Mouse (Mus musculus) left cerebral cortex, postnatal 25 days (tissue): Measurements from ENCODE around the gene Skida1. TPM values are rescaled to one million over a fixed set of nuclear protein-coding genes. Genes with fewer than 3 reads are reported as not detected.

Experiments
- DNase-seq, 2 experiments: peaks; one replicate each; pipeline ENCODE4 v3.0.0; 2022; ENCODE audit warnings: low spot score in 2 of 2, mixed read lengths in 1 of 2
- intact Hi-C: fragments of 180-260 bp; cut with DNase I; formaldehyde crosslinking; loops from one replicate; pipeline ENCODE4 v1.15.1; 2025
- microRNA-seq, 2 experiments: library from miRNA; unstranded; fragments of <30 nt; microRNA quantifications; one replicate each; pipeline ENCODE4 v1.2.0; 2022
- total RNA-seq, 2 experiments: library from RNA; stranded (reverse); gene quantifications; 2 replicates each; pipeline ENCODE4 v1.2.3; 2021

The Skida1 gene
- total RNA-seq, 2 experiments from 2014 or later: 7.5 to 8.3 TPM

GRCm38 (mm10) chr2:18027448-18028139 lies 21.3 kb downstream of the Skida1 start:
- peak; percentile 93 to 96 for DNase-seq
- intact Hi-C loops: loop anchor here (1.0 to 10.0 kb wide), 9 partner anchors 29 to 1247 kb away; partner anchors contain the start of genes Dnajc1 and Spag6

GRCm38 (mm10) chr2:18026116-18026947 lies 22.5 kb downstream of the Skida1 start:
- intact Hi-C loops: loop anchor here (2.0 to 10.0 kb wide), 7 partner anchors 38 to 1248 kb away; partner anchors contain the start of genes Dnajc1 and Spag6

GRCm38 (mm10) chr2:18025781-18026115 lies 23.1 kb downstream of the Skida1 start:
- no peak for DNase-seq
- intact Hi-C loops: loop anchor here (2.0 to 10.0 kb wide), 8 partner anchors 39 to 1249 kb away; partner anchors contain the start of genes Bmi1, Dnajc1 and Spag6

More at GRCm38 (mm10) chr2:18026116-18026947, 22.5 kb downstream of the Skida1 start:
- DNase-seq: peak in 1 of 2 experiments; percentile 57

- no peak for DNase-seq
- intact Hi-C loops: loop anchor here (2.0 to 10.0 kb wide), 7 partner anchors 317 to 1250 kb away; partner anchors contain the start of genes Bmi1, Dnajc1 and Spag6
Observed at GRCm38 (mm10) chr2:18025116-18025515, 23.7 kb downstream of the Skida1 start.

- no peak for DNase-seq
- intact Hi-C loops: loop anchor here (10.0 kb wide), 3 partner anchors 582 to 1252 kb away; no protein-coding TSS in a partner anchor
Observed at GRCm38 (mm10) chr2:18022886-18023285, 26.0 kb downstream of the Skida1 start.

- no peak for DNase-seq
- intact Hi-C loops: no loop called here
Observed at GRCm38 (mm10) chr2:18019122-18019521, 29.7 kb downstream of the Skida1 start.

GRCm38 (mm10) chr2:18017321-18017720 lies 31.5 kb downstream of the Skida1 start:
- DNase-seq: no peak
- intact Hi-C loops: no loop called here

- intact Hi-C loops: no loop called here
- DNase-seq: no peak
Observed at GRCm38 (mm10) chr2:18016639-18017038, 32.2 kb downstream of the Skida1 start.

- no peak for DNase-seq
- intact Hi-C loops: no loop called here
Observed at GRCm38 (mm10) chr2:18015581-18015980, 33.3 kb downstream of the Skida1 start.

- intact Hi-C loops: no loop called here
- DNase-seq: no peak
Observed at GRCm38 (mm10) chr2:18012866-18013265, 36.0 kb downstream of the Skida1 start.

- intact Hi-C loops: no loop called here
Observed at GRCm38 (mm10) chr2:18011226-18011625, 37.6 kb downstream of the Skida1 start.

GRCm38 (mm10) chr2:18005137-18005536 lies 43.7 kb downstream of the Skida1 start:
- intact Hi-C loops: no loop called here

More at GRCm38 (mm10) chr2:18011226-18011625, 37.6 kb downstream of the Skida1 start:
- peak in 1 of 2 experiments; percentile 33 for DNase-seq

GRCm38 (mm10) chr2:18004286-18004685 lies 44.6 kb downstream of the Skida1 start:
- intact Hi-C loops: no loop called here
- no peak for DNase-seq

More at GRCm38 (mm10) chr2:18005137-18005536, 43.7 kb downstream of the Skida1 start:
- DNase-seq: peak; percentile 1 to 73

GRCm38 (mm10) chr2:18002306-18002705 lies 46.5 kb downstream of the Skida1 start:
- DNase-seq: no peak
- intact Hi-C loops: no loop called here

- DNase-seq: no peak
- intact Hi-C loops: no loop called here
Observed at GRCm38 (mm10) chr2:17996858-17997257, 52.0 kb downstream of the Skida1 start, which contains the start of gene H2al2a. Gene H2al2a, minus strand, starts transcription at chr2:17996958.

Small RNA genes lying within 50 kb of the gene (microRNA-seq; reads per million reads assigned to microRNA genes)
- 0.74 to 3.4 reads per million in 2 experiments for gene Mir7655

Other genes starting within 250 kb of the Skida1 start
- gene H2al2a, start 52.1 kb downstream of the Skida1 start, total RNA-seq: not detected
- gene A930004D18Rik, start 11.3 kb downstream of the Skida1 start, total RNA-seq: 1 to 10 TPM; 1.7 to 2.8 TPM
- 10 to 100 TPM; 47.2 to 51.5 TPM for gene Mllt10, start 6.2 kb upstream of the Skida1 start, total RNA-seq